Mouse (Mus musculus): ENCODE measurements around the gene Bcl6.

DNA sequence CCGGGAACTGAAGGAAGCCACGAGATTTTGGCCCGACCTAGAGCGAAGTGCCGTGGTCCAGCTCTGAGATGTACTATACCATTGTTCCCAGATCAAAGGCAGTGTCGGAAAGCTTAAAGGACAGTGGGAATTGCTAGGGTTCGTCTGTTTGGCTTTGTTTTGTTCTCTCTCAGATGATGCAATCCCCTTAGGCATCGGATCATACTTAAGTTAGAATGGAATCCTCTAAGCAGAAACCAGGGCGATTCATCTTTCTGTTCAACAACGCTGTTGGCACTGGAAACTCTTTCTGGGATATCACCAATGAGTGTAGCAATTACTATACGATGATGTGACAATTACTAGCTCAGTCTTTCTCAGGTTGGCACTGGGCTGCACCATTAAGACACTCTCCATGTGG lies 56.4 kb downstream of the Bcl6 start, which contains the start of gene Rtp2:
- no peak for TF ChIP-seq TAL1 (IDR thresholded peaks at IDR 0.05; ENCODE audit: low read length)
- no peak for TF ChIP-seq GATA1 (IDR thresholded peaks at IDR 0.05; ENCODE audit: low read length)
